Mouse (Mus musculus): ENCODE results near the gene Pcif1. TPM values are rescaled to one million over a fixed set of nuclear protein-coding genes. Genes with fewer than 3 reads are reported as not detected.
A peak's percentile ranks its signal among the peaks of the same experiment; 100 is the strongest.
"Not testable (repeated sequence)": the region's sequence is repeated elsewhere in the genome, so short reads cannot be mapped to it uniquely, and the experiment has no call there.

Gene Pcif1
- polyA plus RNA-seq, 1 experiment from 2014 or later, result 69.6 TPM

- H3K9me3 ChIP-seq (replicated peaks; ENCODE audit: control insufficient read depth, low read length), result no peaks in the 10 kb centered on the region
- no peak overlapping the region for H3K4me3 ChIP-seq (replicated peaks; ENCODE audit: low read length)
- H3K36me3 ChIP-seq (ENCODE audit: control insufficient read depth, insufficient read depth, low read length), result no peaks in the 10 kb centered on the region
- 29% methylated on average over 1 of the region's 1 CpGs for WGBS
- no peak overlapping the region for H3K4me2 ChIP-seq (ENCODE audit: low read depth, low read length)
- peak overlapping the region; percentile 83 for H3K27ac ChIP-seq (ENCODE audit: low read length)
- no peaks in the 10 kb centered on the region for H3K27me3 ChIP-seq (ENCODE audit: control insufficient read depth, insufficient read depth, low read length)
- no peak for ATAC-seq (ENCODE audit: insufficient read depth, low FRiP score)
- peak overlapping the region; percentile 50 for H3K9ac ChIP-seq (ENCODE audit: low read length)
- H3K4me1 ChIP-seq (ENCODE audit: control insufficient read depth, insufficient read depth, low read length), result peaks cover 23% of the 10 kb centered on the region
Observed at GRCm38 (mm10) chr2:164874239-164874769, 4.8 kb upstream of the Pcif1 start.

- not testable (repeated sequence) for H3K27me3 ChIP-seq (ENCODE audit: control insufficient read depth, insufficient read depth, low read length); H3K36me3 ChIP-seq (ENCODE audit: control insufficient read depth, insufficient read depth, low read length); H3K4me3 ChIP-seq (replicated peaks; ENCODE audit: low read length); H3K9me3 ChIP-seq (replicated peaks; ENCODE audit: control insufficient read depth, low read length); ATAC-seq (ENCODE audit: insufficient read depth, low FRiP score); H3K4me2 ChIP-seq (ENCODE audit: low read depth, low read length); H3K9ac ChIP-seq (ENCODE audit: low read length); H3K27ac ChIP-seq (ENCODE audit: low read length)
- peaks cover 28% of the 10 kb centered on the region for H3K4me1 ChIP-seq (ENCODE audit: control insufficient read depth, insufficient read depth, low read length)
- 53% methylated on average over 2 of the region's 2 CpGs for WGBS
Observed at GRCm38 (mm10) chr2:164875648-164876047, 3.5 kb upstream of the Pcif1 start.

- 0 out of 2 replicates have a peak overlapping the region, but pooled peaks have one; percentile 100 for H3K27ac ChIP-seq (ENCODE audit: low read length)
- whole genome bisulfite sequencing, result 70% methylated on average over 11 of the region's 11 CpGs
- not testable (repeated sequence) for ATAC-seq (ENCODE audit: insufficient read depth, low FRiP score)
Observed at GRCm38 (mm10) chr2:164877376-164878215, 1.5 kb upstream of the Pcif1 start.

GRCm38 (mm10) chr2:164878509-164879227, 436 bp upstream of the Pcif1 start:
- H3K9ac ChIP-seq (ENCODE audit: low read length), result peak overlapping the region; percentile 100
- peak overlapping the region; percentile 96 for H3K4me3 ChIP-seq (replicated peaks; ENCODE audit: low read length)
- peak; percentile 37; the same call in 1 of the 2 replicates for ATAC-seq (ENCODE audit: insufficient read depth, low FRiP score)
- peak overlapping the region; percentile 100 for H3K27ac ChIP-seq (ENCODE audit: low read length)
- H3K4me1 ChIP-seq (ENCODE audit: control insufficient read depth, insufficient read depth, low read length), result peaks cover 29% of the 10 kb centered on the region
- 2% methylated on average over 28 of the region's 28 CpGs for WGBS
- H3K4me2 ChIP-seq (ENCODE audit: low read depth, low read length), result peak overlapping the region; percentile 95
- H3K9me3 ChIP-seq (replicated peaks; ENCODE audit: control insufficient read depth, low read length), result no peaks in the 10 kb centered on the region
- no peaks in the 10 kb centered on the region for H3K27me3 ChIP-seq (ENCODE audit: control insufficient read depth, insufficient read depth, low read length)
- no peaks in the 10 kb centered on the region for H3K36me3 ChIP-seq (ENCODE audit: control insufficient read depth, insufficient read depth, low read length)

More at GRCm38 (mm10) chr2:164877376-164878215, 1.5 kb upstream of the Pcif1 start:
- H3K36me3 ChIP-seq (ENCODE audit: control insufficient read depth, insufficient read depth, low read length); H3K27me3 ChIP-seq (ENCODE audit: control insufficient read depth, insufficient read depth, low read length); H3K9me3 ChIP-seq (replicated peaks; ENCODE audit: control insufficient read depth, low read length): not testable (repeated sequence)
- Histone ChIP-seq H3K9ac (ENCODE audit: low read length) (peak overlapping the region; percentile 100; the same call in 1 of the 2 replicates), H3K4me1 (ENCODE audit: control insufficient read depth, insufficient read depth, low read length) (peaks cover 31% of the 10 kb centered on the region), H3K4me3 (replicated peaks; ENCODE audit: low read length) (peak overlapping the region; percentile 96; the same call in 1 of the 2 replicates), H3K4me2 (ENCODE audit: low read depth, low read length) (peak overlapping the region; percentile 95)

- under 1% methylated on average over 71 of the region's 72 CpGs for WGBS
- no peaks in the 10 kb centered on the region for H3K36me3 ChIP-seq (ENCODE audit: control insufficient read depth, insufficient read depth, low read length)
- peak overlapping the region; percentile 100 for H3K27ac ChIP-seq (ENCODE audit: low read length)
- peak; percentile 90 for ATAC-seq (ENCODE audit: insufficient read depth, low FRiP score)
- peak overlapping the region; percentile 90 for H3K4me2 ChIP-seq (ENCODE audit: low read depth, low read length)
- H3K9ac ChIP-seq (ENCODE audit: low read length), result peak overlapping the region; percentile 100
- H3K9me3 ChIP-seq (replicated peaks; ENCODE audit: control insufficient read depth, low read length), result no peaks in the 10 kb centered on the region
- H3K27me3 ChIP-seq (ENCODE audit: control insufficient read depth, insufficient read depth, low read length), result no peaks in the 10 kb centered on the region
- peaks cover 19% of the 10 kb centered on the region for H3K4me1 ChIP-seq (ENCODE audit: control insufficient read depth, insufficient read depth, low read length)
- peak overlapping the region; percentile 96 for H3K4me3 ChIP-seq (replicated peaks; ENCODE audit: low read length)
Observed at GRCm38 (mm10) chr2:164879568-164880277, 619 bp downstream of the Pcif1 start.

- H3K27me3 ChIP-seq (ENCODE audit: control insufficient read depth, insufficient read depth, low read length), result no peaks in the 10 kb centered on the region
- ATAC-seq (ENCODE audit: insufficient read depth, low FRiP score), result no peak
- no peak overlapping the region for H3K9ac ChIP-seq (ENCODE audit: low read length)
- peaks cover 17% of the 10 kb centered on the region for H3K4me1 ChIP-seq (ENCODE audit: control insufficient read depth, insufficient read depth, low read length)
- H3K4me2 ChIP-seq (ENCODE audit: low read depth, low read length), result no peak overlapping the region
- H3K9me3 ChIP-seq (replicated peaks; ENCODE audit: control insufficient read depth, low read length), result no peaks in the 10 kb centered on the region
- H3K36me3 ChIP-seq (ENCODE audit: control insufficient read depth, insufficient read depth, low read length), result peaks cover 18% of the 10 kb centered on the region; the same call in 1 of the 2 replicates
- no peak overlapping the region for H3K4me3 ChIP-seq (replicated peaks; ENCODE audit: low read length)
- H3K27ac ChIP-seq (ENCODE audit: low read length), result no peak overlapping the region
- WGBS, result 75% methylated on average over 9 of the region's 9 CpGs
Observed at GRCm38 (mm10) chr2:164882619-164883018, 3.5 kb downstream of the Pcif1 start.

GRCm38 (mm10) chr2:164885788-164886187, 6.7 kb downstream of the Pcif1 start:
- Histone ChIP-seq H3K4me3 (replicated peaks; ENCODE audit: low read length) (no peak overlapping the region), H3K9me3 (replicated peaks; ENCODE audit: control insufficient read depth, low read length) (no peaks in the 10 kb centered on the region), H3K27ac (ENCODE audit: low read length) (no peak overlapping the region; the same call in 1 of the 2 replicates), H3K36me3 (ENCODE audit: control insufficient read depth, insufficient read depth, low read length) (peaks cover 45% of the 10 kb centered on the region; the same call in 1 of the 2 replicates), H3K9ac (ENCODE audit: low read length) (no peak overlapping the region), H3K4me2 (ENCODE audit: low read depth, low read length) (no peak overlapping the region), H3K4me1 (ENCODE audit: control insufficient read depth, insufficient read depth, low read length) (peaks cover 5% of the 10 kb centered on the region; the same call in 1 of the 2 replicates), H3K27me3 (ENCODE audit: control insufficient read depth, insufficient read depth, low read length) (no peaks in the 10 kb centered on the region)
- 50% methylated on average over 7 of the region's 7 CpGs for WGBS
- no peak for ATAC-seq (ENCODE audit: insufficient read depth, low FRiP score)

GRCm38 (mm10) chr2:164886617-164887016, 7.5 kb downstream of the Pcif1 start:
- Histone ChIP-seq H3K36me3 (ENCODE audit: control insufficient read depth, insufficient read depth, low read length) (peaks cover 49% of the 10 kb centered on the region; the same call in 1 of the 2 replicates), H3K4me2 (ENCODE audit: low read depth, low read length) (no peak overlapping the region), H3K9me3 (replicated peaks; ENCODE audit: control insufficient read depth, low read length) (no peaks in the 10 kb centered on the region), H3K4me1 (ENCODE audit: control insufficient read depth, insufficient read depth, low read length) (0 out of 2 replicates have a peak, but pooled peaks cover 3% of the 10 kb centered on the region), H3K4me3 (replicated peaks; ENCODE audit: low read length) (no peak overlapping the region), H3K27me3 (ENCODE audit: control insufficient read depth, insufficient read depth, low read length) (no peaks in the 10 kb centered on the region), H3K9ac (ENCODE audit: low read length) (no peak overlapping the region), H3K27ac (ENCODE audit: low read length) (no peak overlapping the region)
- ATAC-seq (ENCODE audit: insufficient read depth, low FRiP score), result no peak
- 91% methylated on average over 10 of the region's 10 CpGs for WGBS

All from stomach, embryonic 16.5 days (tissue).